Mouse (Mus musculus): ENCODE data around the gene Unc45a.

The Unc45a gene

DNA sequence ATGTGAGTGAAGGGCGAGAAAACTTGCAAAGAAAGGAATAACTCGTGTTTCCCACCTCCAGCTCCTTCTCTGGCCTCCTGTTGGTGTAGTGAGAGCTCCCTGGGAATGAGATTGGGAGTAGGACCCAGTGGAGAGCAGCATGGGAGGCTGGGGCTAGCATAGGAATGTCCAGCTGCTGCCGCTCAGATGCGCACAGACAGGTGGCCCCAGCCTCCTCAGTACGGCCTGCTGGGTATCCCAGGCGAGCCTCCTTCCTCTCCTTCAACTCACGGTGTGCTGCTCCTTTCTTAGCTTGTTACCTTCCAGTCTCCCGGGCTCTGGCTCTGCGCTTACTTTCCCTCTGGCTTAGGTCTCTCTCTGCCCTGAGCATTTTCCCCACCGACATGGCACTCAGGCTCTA lies 60.8 kb downstream of the Unc45a start:
- no peak for DNase-seq

DNA sequence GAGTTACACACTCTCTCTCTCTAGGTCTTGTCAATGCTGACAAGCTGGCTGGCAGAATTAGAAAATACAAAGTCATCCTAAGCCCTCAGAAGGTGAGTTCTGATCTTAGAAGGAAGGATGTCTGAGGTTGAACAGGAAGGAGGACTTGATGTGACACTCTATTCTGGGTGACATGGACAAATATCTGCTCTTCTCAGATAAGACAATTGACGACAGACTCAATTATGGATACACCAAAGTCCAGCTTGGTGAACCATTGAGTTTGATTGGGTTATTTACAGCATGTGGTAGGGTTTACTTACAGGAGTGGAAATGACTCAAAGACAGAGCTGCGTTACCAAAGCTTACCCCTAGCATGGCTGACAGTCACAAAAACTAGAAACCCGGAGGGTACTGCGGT lies 64.4 kb downstream of the Unc45a start:
- no peak for DNase-seq

Measured in cerebellum, adult 9-10 months (tissue).